Mouse (Mus musculus) brain, embryonic 14.5 days (tissue): ENCODE results near the gene Podn.

Source experiments
- CTCF ChIP-seq: fragments of 200-500 bp; IDR thresholded peaks from 2 replicates; pipeline ENCODE4 v1.5.1; 2012; ENCODE audit warnings: inconsistent platforms, mild to moderate bottlenecking, moderate library complexity, borderline replicate concordance; ENCODE audit not compliant: insufficient read depth, insufficient read length; ENCODE audit errors: extremely low read depth
- POLR2A ChIP-seq: fragments of 200-500 bp; IDR thresholded peaks from 2 replicates; pipeline ENCODE4 v1.6.1; 2012; ENCODE audit warnings: mild to moderate bottlenecking, inconsistent platforms, borderline replicate concordance; ENCODE audit not compliant: poor library complexity, insufficient read depth, insufficient read length, severe bottlenecking; ENCODE audit errors: extremely low read depth

- TF ChIP-seq POLR2A = no peak
- TF ChIP-seq CTCF = no peak
Measured at GRCm38 (mm10) chr4:108020178-108020577, 76.1 kb downstream of the Podn start.
